Mouse (Mus musculus) gastrocnemius, adult 2 months (tissue): ENCODE measurements at regions not wholly inside any gene's neighbourhood (a gene's known extent, or its start where the extent isn't known, plus 50 kb on each side); places are given as distances from the start of the nearest gene placed in this dataset.

Experiments
- DNase-seq: peaks from one replicate; pipeline ENCODE4 v3.0.0; 2022
- H3K27ac ChIP-seq: fragments of 200-600 bp; 2 replicates; pipeline ENCODE4 v1.8.1; 2022; ENCODE audit warnings: mild to moderate bottlenecking
- H3K4me3 ChIP-seq: fragments of 200-600 bp; 2 replicates; pipeline ENCODE4 v1.8.1; 2022; ENCODE audit warnings: mild to moderate bottlenecking, moderate library complexity
- CTCF ChIP-seq: fragments of 200-600 bp; IDR thresholded peaks from 2 replicates; pipeline ENCODE4 v1.8.1; 2022; ENCODE audit warnings: antibody characterized with exemption, mild to moderate bottlenecking, moderate library complexity
- intact Hi-C: fragments of 180-260 bp; cut with DNase I; formaldehyde crosslinking; loops from one replicate; pipeline ENCODE4 v1.15.1; 2025

GRCm38 (mm10) chr3:115622300-115622699 lies 92.6 kb downstream of the S1pr1 start:
- Histone ChIP-seq H3K4me3 (no peak overlapping the region), H3K27ac (no peak overlapping the region)
- TF ChIP-seq CTCF, result no peak
- intact Hi-C loops, result no loop called here
- no peak for DNase-seq

GRCm38 (mm10) chr3:115619970-115620369 lies 94.9 kb downstream of the S1pr1 start:
- no peak for TF ChIP-seq CTCF
- intact Hi-C loops, result no loop called here
- no peak for DNase-seq
- Histone ChIP-seq H3K4me3 (no peak overlapping the region), H3K27ac (no peak overlapping the region)

- intact Hi-C loops, result no loop called here
- no peak for DNase-seq
- peak; percentile 48 for TF ChIP-seq CTCF
- Histone ChIP-seq H3K27ac (no peak overlapping the region), H3K4me3 (no peak overlapping the region)
Observed at GRCm38 (mm10) chr3:115615994-115616598, 98.8 kb downstream of the S1pr1 start.

- H3K27ac ChIP-seq, result no peak overlapping the region
- no peak for DNase-seq
- no peak for TF ChIP-seq CTCF
- intact Hi-C loops, result no loop called here
- H3K4me3 ChIP-seq, result no peak overlapping the region
Observed at GRCm38 (mm10) chr3:115612859-115613258, 102.0 kb downstream of the S1pr1 start.

- H3K27ac ChIP-seq, result no peak overlapping the region
- intact Hi-C loops, result no loop called here
- no peak overlapping the region for H3K4me3 ChIP-seq
- no peak for TF ChIP-seq CTCF
- DNase-seq, result no peak
Observed at GRCm38 (mm10) chr3:115608087-115608486, 106.8 kb downstream of the S1pr1 start.

- no peak for DNase-seq
- no peak for TF ChIP-seq CTCF
- intact Hi-C loops, result no loop called here
- Histone ChIP-seq H3K27ac (no peak overlapping the region), H3K4me3 (no peak overlapping the region)
Observed at GRCm38 (mm10) chr3:115604734-115605279, 110.1 kb downstream of the S1pr1 start.

- no peak for TF ChIP-seq CTCF
- Histone ChIP-seq H3K27ac (no peak overlapping the region), H3K4me3 (no peak overlapping the region)
- intact Hi-C loops, result no loop called here
- DNase-seq, result no peak
Observed at GRCm38 (mm10) chr3:115604267-115604666, 110.6 kb downstream of the S1pr1 start.

GRCm38 (mm10) chr3:115603803-115604202 lies 111.1 kb downstream of the S1pr1 start:
- DNase-seq, result no peak
- intact Hi-C loops, result no loop called here
- Histone ChIP-seq H3K27ac (no peak overlapping the region), H3K4me3 (no peak overlapping the region)
- no peak for TF ChIP-seq CTCF

GRCm38 (mm10) chr3:115599281-115599680 lies 115.6 kb downstream of the S1pr1 start:
- Histone ChIP-seq H3K27ac (no peak overlapping the region), H3K4me3 (no peak overlapping the region)
- TF ChIP-seq CTCF, result no peak
- no peak for DNase-seq
- intact Hi-C loops, result loop anchor here (5.0 kb wide), 1 partner anchor 378 kb away; no protein-coding TSS in a partner anchor

- H3K27ac ChIP-seq, result no peak overlapping the region
- no peak overlapping the region for H3K4me3 ChIP-seq
- DNase-seq, result peak; percentile 64
- peak; percentile 91 for TF ChIP-seq CTCF
- intact Hi-C loops, result loop anchor here (2.0 to 5.0 kb wide), 2 partner anchors 42 to 381 kb away; no protein-coding TSS in a partner anchor
Observed at GRCm38 (mm10) chr3:115596523-115596922, 118.3 kb downstream of the S1pr1 start.

- intact Hi-C loops, result no loop called here
- Histone ChIP-seq H3K4me3 (no peak overlapping the region), H3K27ac (no peak overlapping the region)
- no peak for TF ChIP-seq CTCF
- no peak for DNase-seq
Observed at GRCm38 (mm10) chr3:115590716-115591115, 124.2 kb downstream of the S1pr1 start.

- H3K27ac ChIP-seq, result no peak overlapping the region
- no peak for DNase-seq
- no peak overlapping the region for H3K4me3 ChIP-seq
- intact Hi-C loops, result no loop called here
- TF ChIP-seq CTCF, result no peak
Observed at GRCm38 (mm10) chr3:115588585-115588984, 126.3 kb downstream of the S1pr1 start.

- H3K27ac ChIP-seq, result no peak overlapping the region
Observed at GRCm38 (mm10) chr3:115580131-115580932, 134.5 kb downstream of the S1pr1 start.

More at GRCm38 (mm10) chr3:115580131-115580932, 134.5 kb downstream of the S1pr1 start:
- no peak overlapping the region for H3K4me3 ChIP-seq
- intact Hi-C loops, result no loop called here
- TF ChIP-seq CTCF, result no peak
- DNase-seq, result no peak
